Mouse (Mus musculus) frontal cortex, postnatal 14 days (tissue): Measurements from ENCODE around the gene Rfx2.

Source experiments
- DNase-seq, 2 experiments: peaks; one replicate each; pipeline ENCODE4 v3.0.0; 2022; ENCODE audit warnings: low spot score in 2 of 2

Gene Rfx2

DNA sequence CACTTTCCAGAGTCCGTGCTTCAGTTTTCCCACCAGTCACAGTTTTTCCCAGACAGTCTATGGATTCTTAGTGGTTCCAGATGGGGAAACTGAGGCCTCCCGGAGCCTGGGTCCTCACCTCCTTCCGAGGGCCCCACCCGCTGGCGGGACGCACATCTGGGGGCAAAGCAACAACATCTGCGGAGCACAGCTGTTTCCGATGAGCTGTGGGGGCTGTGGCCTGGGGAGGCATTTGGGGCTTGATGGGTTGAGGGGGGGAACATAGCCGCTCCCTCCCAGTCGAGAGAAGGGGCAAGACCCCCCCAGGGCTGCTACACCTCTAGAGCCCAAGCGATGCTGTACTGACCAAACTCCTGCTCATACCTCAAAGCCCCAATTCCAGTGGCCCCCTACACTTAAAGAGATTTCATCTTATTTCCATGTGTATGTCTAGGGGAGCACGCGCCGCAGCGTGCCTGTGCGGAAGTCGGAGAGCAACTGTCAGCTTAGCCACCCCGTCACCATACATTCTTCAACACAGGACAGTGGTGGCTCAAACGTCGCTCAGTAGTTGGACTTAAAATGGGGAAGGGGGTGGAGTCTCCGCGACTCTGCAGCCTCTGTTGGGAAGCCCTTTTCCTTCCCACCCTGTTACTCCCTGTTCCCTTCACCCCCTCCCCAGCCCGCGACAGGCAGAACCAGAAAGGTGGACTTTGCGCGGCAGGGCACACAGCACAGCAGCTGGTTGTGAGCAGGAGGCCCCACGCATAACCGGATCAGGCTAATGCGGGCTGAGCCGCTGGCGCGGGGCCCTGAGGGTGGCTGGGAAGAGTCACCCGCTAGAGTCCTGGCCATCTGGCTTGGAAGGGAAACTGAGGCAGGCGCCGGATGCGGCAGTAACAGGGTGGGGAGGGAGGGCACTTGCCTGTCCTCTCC is 76.3 kb downstream of the Rfx2 start:
- no peak for DNase-seq

DNA sequence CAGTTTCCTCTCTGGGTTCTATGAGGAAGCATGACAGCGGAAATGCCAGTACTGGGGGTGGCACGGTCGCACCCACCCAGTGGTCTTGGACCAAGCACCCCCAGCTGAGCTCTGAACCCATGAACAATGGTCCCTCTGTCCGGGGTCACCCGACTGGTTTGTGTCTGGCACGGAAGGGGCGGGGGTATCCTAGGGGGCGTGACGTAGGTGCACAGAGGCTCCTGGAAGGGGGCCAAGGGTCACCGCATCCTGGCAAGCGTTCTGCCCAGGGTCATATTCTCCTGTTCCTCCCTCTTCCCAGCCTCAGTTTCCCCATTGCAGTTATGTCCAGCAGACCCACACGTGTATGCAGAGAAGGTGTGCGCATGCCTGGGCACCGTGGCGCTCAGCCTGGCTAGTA is 77.4 kb downstream of the Rfx2 start:
- DNase-seq: no peak

DNA sequence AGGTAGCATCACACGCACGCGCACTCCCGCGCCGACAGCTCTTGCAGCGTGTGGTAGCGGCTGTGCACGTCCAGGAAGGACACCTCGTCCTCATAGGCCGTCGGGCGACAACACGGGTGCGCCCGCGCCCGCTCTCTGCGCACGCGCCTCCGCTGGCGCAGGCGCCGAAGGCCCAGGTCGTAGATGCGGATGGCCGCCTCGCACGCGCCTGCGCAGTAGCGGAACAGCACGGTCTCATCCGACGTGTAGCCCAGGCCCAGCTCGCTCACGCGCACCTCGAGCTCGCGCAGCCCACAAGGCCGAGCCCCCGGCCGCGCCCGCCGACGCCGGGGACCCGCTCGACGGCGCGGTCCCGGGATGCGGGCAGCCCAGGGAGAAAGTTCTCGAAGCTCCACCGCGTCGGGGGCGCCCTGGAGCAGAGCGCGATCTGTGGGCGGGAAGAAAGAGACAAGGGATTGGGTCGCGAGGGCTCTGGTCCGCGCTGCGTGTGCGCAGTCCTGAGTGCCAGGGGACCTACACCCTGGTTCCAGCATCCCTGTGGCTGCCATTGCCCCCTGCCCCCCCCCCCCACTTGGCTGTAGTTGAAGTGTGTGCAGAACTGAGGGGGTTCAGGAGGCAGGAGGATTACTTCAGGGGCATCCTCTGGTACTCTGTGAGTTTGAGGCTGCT is 79.3 kb downstream of the Rfx2 start:
- no peak for DNase-seq

DNA sequence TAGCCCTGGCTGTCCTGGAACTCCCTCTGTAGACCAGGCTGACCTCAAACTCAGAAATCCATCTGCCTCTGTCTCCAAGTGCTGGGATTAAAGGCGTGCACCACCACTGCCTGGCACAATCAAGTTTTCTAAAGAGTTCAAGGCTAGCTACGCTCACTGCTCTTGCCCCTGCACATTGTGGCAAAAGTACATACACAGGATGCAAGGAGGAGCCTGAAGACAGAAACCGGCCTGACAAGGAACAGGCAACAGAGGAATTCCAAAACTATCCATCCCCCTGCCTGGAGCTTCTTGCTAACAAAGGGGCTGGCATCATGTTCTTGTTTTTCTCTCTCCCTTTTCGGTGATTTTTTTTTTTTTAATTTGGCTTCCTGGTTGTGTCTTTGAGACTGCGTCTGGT is 86.6 kb downstream of the Rfx2 start:
- no peak for DNase-seq

DNA sequence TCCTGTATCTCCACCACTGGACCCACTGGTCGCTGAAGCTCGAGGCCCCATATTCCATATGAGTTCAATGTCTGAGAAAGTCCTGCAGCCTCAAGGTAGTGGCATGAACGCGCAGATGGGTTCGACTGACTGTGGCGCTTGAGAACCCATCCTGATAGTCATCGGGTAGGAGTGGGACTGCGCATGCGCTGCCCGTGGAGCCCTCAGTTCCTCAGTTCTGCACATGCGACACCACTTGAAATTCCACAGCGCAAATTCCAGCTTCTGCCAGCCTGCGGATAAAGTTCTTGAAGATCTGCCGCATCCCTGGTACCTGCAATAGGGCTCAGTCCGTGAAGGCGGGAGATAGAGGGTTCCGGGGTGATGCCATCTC is 90.0 kb downstream of the Rfx2 start:
- no peak for DNase-seq

DNA sequence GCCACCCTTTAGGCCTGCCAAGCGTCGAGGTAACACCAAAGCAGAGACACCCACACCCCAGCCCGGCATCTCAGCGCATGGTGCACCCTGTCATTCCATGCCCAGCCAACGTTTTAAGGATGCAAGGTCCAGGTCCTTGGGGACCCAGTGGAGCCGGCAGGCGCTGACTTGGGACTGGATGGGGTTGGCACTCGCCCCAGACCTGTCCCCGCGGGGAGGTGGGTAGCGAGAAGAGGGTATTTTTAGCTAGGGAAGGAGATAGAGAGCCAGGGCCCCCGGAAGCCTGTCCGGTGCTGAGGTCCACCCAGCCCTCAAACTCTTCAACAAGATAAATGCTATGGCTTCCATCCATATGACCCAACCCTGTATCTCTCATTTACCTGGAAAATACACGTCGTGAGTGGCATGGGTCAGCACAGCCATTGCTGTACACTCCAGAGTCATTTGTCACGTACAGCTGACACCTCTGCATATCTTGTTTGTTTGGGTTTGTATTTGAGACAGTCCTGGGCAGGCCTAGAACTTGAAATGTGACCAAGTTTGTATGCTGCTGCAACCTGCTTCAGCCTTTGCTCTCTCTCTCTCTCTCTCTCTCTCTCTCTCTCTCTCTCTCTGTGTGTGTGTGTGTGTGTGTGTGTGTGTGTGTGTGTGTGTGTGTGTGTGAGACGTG is 90.6 kb downstream of the Rfx2 start:
- no peak for DNase-seq

DNA sequence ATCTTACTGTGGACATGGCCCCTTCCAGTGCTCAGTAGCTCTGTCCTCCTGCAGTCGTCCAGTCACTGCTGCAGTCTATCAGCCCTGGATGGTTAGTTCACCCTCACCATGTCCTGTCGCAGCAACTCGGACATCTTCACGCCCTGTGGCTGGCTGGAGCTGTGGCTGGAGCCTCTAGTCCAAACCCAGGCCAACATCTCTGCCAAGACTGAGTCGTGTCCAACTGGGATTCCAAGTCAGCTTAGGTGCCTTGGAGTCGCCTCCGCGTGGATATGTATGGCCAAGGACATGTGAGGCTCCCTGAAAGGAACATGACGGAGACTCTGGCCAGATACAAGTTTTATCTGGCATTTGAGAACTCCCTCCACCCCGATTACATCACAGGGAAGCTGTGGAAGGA is 92.6 kb downstream of the Rfx2 start:
- no peak for DNase-seq

DNA sequence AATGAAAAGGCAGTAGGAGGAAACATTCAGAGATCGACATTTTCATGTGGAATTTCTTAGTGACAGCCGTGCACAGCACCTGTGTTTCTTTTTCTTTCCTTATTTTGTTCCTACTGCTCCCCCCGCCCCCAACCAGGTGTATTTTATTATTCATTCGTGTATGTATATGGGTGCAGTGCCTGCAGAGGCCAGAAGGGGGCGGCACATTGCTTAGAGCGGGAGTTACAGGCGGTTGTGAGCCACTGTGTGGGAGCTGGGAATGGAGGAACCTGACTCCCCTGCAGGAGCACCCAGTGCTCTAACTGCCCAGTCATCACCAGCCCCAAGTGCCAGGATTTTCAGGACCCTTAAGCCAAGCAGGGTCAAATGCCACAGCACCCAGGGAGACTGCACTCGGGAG is 94.3 kb downstream of the Rfx2 start:
- no peak for DNase-seq

DNA sequence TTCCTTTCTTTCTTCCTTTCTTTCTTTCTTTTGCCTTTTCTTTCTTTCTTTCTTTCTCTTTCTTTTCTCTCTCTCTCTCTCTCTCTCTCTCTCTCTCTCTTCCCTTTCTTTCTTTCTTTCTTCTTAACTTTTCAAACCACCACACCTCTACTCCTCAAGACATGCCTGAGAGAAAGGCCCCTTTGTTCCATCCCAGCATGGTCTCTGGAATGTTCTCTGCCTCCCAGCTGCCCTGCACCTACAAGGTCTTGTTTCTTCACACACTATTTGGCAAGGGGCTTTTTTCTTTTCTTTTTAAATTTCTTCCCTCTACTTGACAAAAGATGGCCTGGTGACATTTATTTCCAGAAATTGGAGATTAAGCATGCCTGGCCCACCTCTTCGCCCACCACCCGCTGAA is 101.2 kb downstream of the Rfx2 start:
- DNase-seq: no peak

DNA sequence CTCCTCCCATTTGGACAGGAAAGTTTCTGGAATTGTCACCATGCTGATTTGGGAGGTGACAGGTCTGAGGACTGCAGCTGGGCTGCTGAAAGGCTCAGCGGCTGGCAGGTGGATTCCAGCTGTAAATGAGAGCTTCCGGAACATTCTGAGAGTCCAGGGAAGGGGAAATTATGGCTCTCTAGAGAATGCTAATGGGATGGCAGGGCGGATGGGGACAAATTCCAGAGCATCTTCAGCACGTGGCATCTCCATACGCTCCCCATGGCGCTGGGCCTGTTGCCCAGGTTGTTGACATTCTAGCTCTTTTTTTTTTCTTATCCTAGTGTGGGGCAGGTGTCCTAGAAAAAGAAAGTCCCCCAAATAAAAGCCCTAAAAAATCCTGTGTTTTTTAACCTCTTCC is 101.7 kb downstream of the Rfx2 start:
- no peak for DNase-seq

DNA sequence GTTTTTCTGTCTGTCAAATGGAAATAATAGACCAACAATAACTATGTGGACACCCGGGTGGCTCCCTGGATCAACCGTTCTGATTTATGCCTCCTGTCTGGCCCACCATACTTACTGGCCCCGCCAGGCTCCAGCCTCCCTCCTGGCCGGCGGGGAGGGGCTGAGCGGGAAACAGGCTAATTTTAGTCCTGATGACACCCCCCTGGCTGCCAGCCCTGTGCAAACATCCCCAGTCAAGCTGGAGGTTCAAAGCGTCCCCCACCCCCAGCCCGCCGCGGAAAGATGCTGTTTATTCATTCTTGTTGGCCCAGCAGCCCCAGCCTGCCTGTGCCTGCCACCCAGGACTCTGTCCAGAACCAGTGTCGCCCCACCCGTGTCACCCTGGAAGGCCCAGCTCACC is 102.7 kb downstream of the Rfx2 start:
- DNase-seq: no peak

DNA sequence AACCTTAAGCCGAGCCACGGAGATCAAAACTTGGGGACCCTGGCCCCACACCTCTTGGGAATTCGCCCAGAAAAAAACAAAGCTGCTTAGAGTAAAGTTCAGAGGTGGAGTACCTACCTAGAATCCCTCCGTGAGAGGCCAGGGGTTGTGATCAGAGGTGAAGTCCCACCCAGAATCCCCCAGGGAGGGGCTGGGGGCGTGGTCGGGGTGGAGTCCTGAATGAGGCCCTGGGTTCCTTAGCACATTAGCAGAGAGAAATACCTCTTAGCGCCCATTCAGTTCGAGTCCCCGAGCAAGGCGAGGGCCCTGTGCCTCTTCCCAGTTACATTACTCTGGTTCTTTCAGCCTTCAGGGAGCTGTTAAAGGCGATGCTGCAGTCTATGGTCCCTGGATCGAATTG is 103.2 kb downstream of the Rfx2 start:
- DNase-seq: no peak

DNA sequence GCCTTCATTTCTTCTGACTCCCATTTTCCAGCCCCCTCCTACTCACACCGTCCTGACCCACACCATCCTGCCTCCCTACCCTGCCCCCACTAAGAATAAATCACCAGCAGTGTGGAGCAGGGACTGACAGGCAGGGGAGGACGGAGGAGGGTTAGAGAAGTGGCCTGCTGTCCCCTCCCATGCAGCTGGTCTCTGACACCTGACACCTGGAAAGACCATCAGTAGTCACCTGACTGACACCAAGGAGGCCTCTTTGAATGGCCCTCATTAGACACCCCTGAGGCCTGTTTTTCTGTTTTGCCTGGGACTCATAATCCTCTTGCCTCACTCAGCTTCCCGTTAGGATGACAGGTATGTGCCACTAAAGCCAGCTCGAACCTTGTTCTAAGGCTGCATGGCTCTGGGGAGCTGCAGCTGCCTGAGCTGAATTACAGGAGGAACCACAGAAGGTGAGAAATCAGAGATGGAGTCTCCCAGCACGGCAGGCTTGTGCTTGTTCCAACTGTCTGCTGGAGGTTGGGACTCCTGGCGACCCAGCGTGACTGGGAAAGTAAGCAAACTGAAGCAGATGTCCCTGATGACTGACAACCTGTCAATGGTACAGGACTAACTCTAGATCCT is 103.7 kb downstream of the Rfx2 start:
- no peak for DNase-seq
